Mouse (Mus musculus) intestine, postnatal 0 days (tissue): ENCODE results near the gene Zscan4c. TPM values are rescaled to one million over a fixed set of nuclear protein-coding genes. Genes with fewer than 3 reads are reported as not detected.
"Not testable (repeated sequence)": the region's sequence is repeated elsewhere in the genome, so short reads cannot be mapped to it uniquely, and the experiment has no call there.

Source experiments
- ATAC-seq: fragments of 200-750 bp; cut with Nextera tagmentation; 2 replicates; pipeline ENCODE4 v1.8.0; 2017; ENCODE audit warnings: mild to moderate bottlenecking, moderate TSS enrichment, moderate library complexity
- H3K27ac ChIP-seq: fragments of 300-500 bp; sonication (generic); 2 replicates; pipeline ENCODE4 v1.5.1; 2014; ENCODE audit warnings: mild to moderate bottlenecking, low read depth, low read length, moderate library complexity
- H3K27me3 ChIP-seq: fragments of 300-500 bp; sonication (generic); replicated peaks from 2 replicates; pipeline ENCODE4 v1.6.1; 2014; ENCODE audit warnings: low read length, mixed read lengths; ENCODE audit not compliant: control insufficient read depth, insufficient read depth
- H3K36me3 ChIP-seq: fragments of 300-500 bp; sonication (generic); 2 replicates; pipeline ENCODE4 v1.6.1; 2014; ENCODE audit warnings: mild to moderate bottlenecking, moderate library complexity; ENCODE audit not compliant: control insufficient read depth, insufficient read depth
- H3K4me1 ChIP-seq: fragments of 300-500 bp; sonication (generic); replicated peaks from 2 replicates; pipeline ENCODE4 v1.6.1; 2014; ENCODE audit warnings: antibody characterized with exemption, low read length, mixed read lengths; ENCODE audit not compliant: control insufficient read depth, insufficient read depth
- H3K4me2 ChIP-seq: fragments of 300-500 bp; sonication (generic); replicated peaks from 2 replicates; pipeline ENCODE4 v1.6.1; 2014; ENCODE audit warnings: low read depth, mild to moderate bottlenecking, moderate library complexity
- H3K4me3 ChIP-seq: fragments of 300-500 bp; sonication (generic); 2 replicates; pipeline ENCODE4 v1.5.1; 2014; ENCODE audit warnings: low read depth, low read length
- H3K9ac ChIP-seq: fragments of 300-500 bp; sonication (generic); 2 replicates; pipeline ENCODE4 v1.6.1; 2014; ENCODE audit warnings: mild to moderate bottlenecking, low read depth, low read length
- H3K9me3 ChIP-seq: fragments of 300-500 bp; sonication (generic); 2 replicates; pipeline ENCODE4 v1.6.1; 2016; ENCODE audit warnings: mixed run types; ENCODE audit not compliant: control insufficient read depth
- WGBS: fragments of 180-500 bp; shearing (Covaris S2); extraction: QIAGEN DNeasy Blood & Tissue Kit; methylation state at CpG from one replicate; pipeline ENCODE4 v1.1.7; 2014; 5-methylcytosine and 5-hydroxymethylcytosine counted together
- microRNA-seq: library from miRNA; unstranded; fragments of <30 nt; microRNA quantifications from one replicate; pipeline ENCODE4, GENCODE M21; 2016
- polyA plus RNA-seq: library from polyadenylated mRNA; unstranded; fragments of >200 nt; fragmentation: Nextera tagmentation; extraction: Ambion mirVana; gene quantifications from 2 replicates; pipeline ENCODE4 v1.2.1, GENCODE M21; 2015

Gene Zscan4c
- polyA plus RNA-seq = not detected in 2 replicates

GRCm38 (mm10) chr7:11005445-11005844, at the start of gene Zscan4c:
Gene Zscan4c, plus strand, starts transcription at chr7:11005745.
- H3K4me1 ChIP-seq, H3K27me3 ChIP-seq, H3K9ac ChIP-seq, ATAC-seq, H3K27ac ChIP-seq, H3K4me3 ChIP-seq, H3K36me3 ChIP-seq, H3K9me3 ChIP-seq, H3K4me2 ChIP-seq: not testable (repeated sequence)
- 93% methylated on average over 4 of the region's 4 CpGs for WGBS

Small RNAs within 50 kb of the gene (microRNA-seq; reads per million reads assigned to microRNA genes)
- not detected for gene Mir297-1

Other genes starting within 250 kb of the Zscan4c start
- gene Zscan4b, start 100.7 kb upstream of the Zscan4c start, polyA plus RNA-seq = not detected in 2 replicates
- not detected in 2 replicates for gene Zscan4-ps1, start 63.9 kb downstream of the Zscan4c start, polyA plus RNA-seq
- not detected in 2 replicates for gene Zscan4d, start 160.4 kb downstream of the Zscan4c start, polyA plus RNA-seq